Mouse (Mus musculus): ENCODE measurements at regions not wholly inside any gene's neighbourhood (a gene's known extent, or its start where the extent isn't known, plus 50 kb on each side); places are given as distances from the start of the nearest gene placed in this dataset.

- H3K27me3 ChIP-seq (ENCODE audit: control insufficient read depth, insufficient read depth, low read length), result no peaks in the 10 kb centered on the region
- no peak overlapping the region for H3K4me3 ChIP-seq (replicated peaks; ENCODE audit: low read length)
- H3K9me3 ChIP-seq (ENCODE audit: control insufficient read depth, low read length), result no peaks in the 10 kb centered on the region
- no peak overlapping the region for H3K4me2 ChIP-seq (replicated peaks; ENCODE audit: low read depth, low read length, severe bottlenecking)
- ATAC-seq (ENCODE audit: low FRiP score, low read depth) (no peak), DNase-seq (ENCODE audit: low spot score) (no peak)
- H3K27ac ChIP-seq (replicated peaks; ENCODE audit: low read depth, low read length), result no peak overlapping the region
- WGBS, result 47% methylated on average over 4 of the region's 4 CpGs
- H3K4me1 ChIP-seq (ENCODE audit: control insufficient read depth, insufficient read depth, low read length), result no peaks in the 10 kb centered on the region
- H3K9ac ChIP-seq (ENCODE audit: low read depth, low read length, severe bottlenecking), result no peak overlapping the region
- H3K36me3 ChIP-seq (ENCODE audit: control insufficient read depth, insufficient read depth, low read length), result no peaks in the 10 kb centered on the region
- TF ChIP-seq POLR2A (IDR thresholded peaks at IDR 0.05; ENCODE audit: borderline replicate concordance, extremely low read depth, insufficient read depth, insufficient read length), result no peak
Observed at GRCm38 (mm10) chr6:52486655-52487054, 153.5 kb downstream of the Hibadh start.

- ATAC-seq (ENCODE audit: low FRiP score, low read depth), result no peak
- Histone ChIP-seq H3K9ac (ENCODE audit: low read depth, low read length, severe bottlenecking) (no peak overlapping the region), H3K27ac (replicated peaks; ENCODE audit: low read depth, low read length) (no peak overlapping the region), H3K4me1 (ENCODE audit: control insufficient read depth, insufficient read depth, low read length) (no peaks in the 10 kb centered on the region), H3K4me2 (replicated peaks; ENCODE audit: low read depth, low read length, severe bottlenecking) (no peak overlapping the region), H3K9me3 (ENCODE audit: control insufficient read depth, low read length) (no peaks in the 10 kb centered on the region), H3K36me3 (ENCODE audit: control insufficient read depth, insufficient read depth, low read length) (no peaks in the 10 kb centered on the region), H3K27me3 (ENCODE audit: control insufficient read depth, insufficient read depth, low read length) (no peaks in the 10 kb centered on the region), H3K4me3 (replicated peaks; ENCODE audit: low read length) (no peak overlapping the region)
- DNase-seq (ENCODE audit: low spot score), result no peak
- no peak for TF ChIP-seq POLR2A (IDR thresholded peaks at IDR 0.05; ENCODE audit: borderline replicate concordance, extremely low read depth, insufficient read depth, insufficient read length)
- 89% methylated on average over 5 of the region's 5 CpGs for WGBS
Observed at GRCm38 (mm10) chr6:52487861-52488260, 152.3 kb downstream of the Hibadh start.

GRCm38 (mm10) chr6:52490264-52490775 is 149.9 kb downstream of the Hibadh start:
- Histone ChIP-seq H3K4me2 (replicated peaks; ENCODE audit: low read depth, low read length, severe bottlenecking) (no peak overlapping the region), H3K4me3 (replicated peaks; ENCODE audit: low read length) (no peak overlapping the region), H3K27ac (replicated peaks; ENCODE audit: low read depth, low read length) (no peak overlapping the region), H3K9me3 (ENCODE audit: control insufficient read depth, low read length) (no peaks in the 10 kb centered on the region), H3K27me3 (ENCODE audit: control insufficient read depth, insufficient read depth, low read length) (no peaks in the 10 kb centered on the region), H3K36me3 (ENCODE audit: control insufficient read depth, insufficient read depth, low read length) (no peaks in the 10 kb centered on the region), H3K9ac (ENCODE audit: low read depth, low read length, severe bottlenecking) (no peak overlapping the region), H3K4me1 (ENCODE audit: control insufficient read depth, insufficient read depth, low read length) (no peaks in the 10 kb centered on the region)
- no peak for TF ChIP-seq POLR2A (IDR thresholded peaks at IDR 0.05; ENCODE audit: borderline replicate concordance, extremely low read depth, insufficient read depth, insufficient read length)
- whole genome bisulfite sequencing, result 76% methylated on average over 14 of the region's 14 CpGs
- ATAC-seq (ENCODE audit: low FRiP score, low read depth) (no peak), DNase-seq (ENCODE audit: low spot score) (no peak)

- Histone ChIP-seq H3K4me2 (replicated peaks; ENCODE audit: low read depth, low read length, severe bottlenecking) (no peak overlapping the region), H3K27me3 (ENCODE audit: control insufficient read depth, insufficient read depth, low read length) (no peaks in the 10 kb centered on the region), H3K9ac (ENCODE audit: low read depth, low read length, severe bottlenecking) (no peak overlapping the region), H3K9me3 (ENCODE audit: control insufficient read depth, low read length) (no peaks in the 10 kb centered on the region), H3K4me3 (replicated peaks; ENCODE audit: low read length) (no peak overlapping the region), H3K27ac (replicated peaks; ENCODE audit: low read depth, low read length) (no peak overlapping the region), H3K36me3 (ENCODE audit: control insufficient read depth, insufficient read depth, low read length) (no peaks in the 10 kb centered on the region), H3K4me1 (ENCODE audit: control insufficient read depth, insufficient read depth, low read length) (no peaks in the 10 kb centered on the region)
- DNase-seq (ENCODE audit: low spot score) (no peak), ATAC-seq (ENCODE audit: low FRiP score, low read depth) (no peak)
- no peak for TF ChIP-seq POLR2A (IDR thresholded peaks at IDR 0.05; ENCODE audit: borderline replicate concordance, extremely low read depth, insufficient read depth, insufficient read length)
- 78% methylated on average over 3 of the region's 3 CpGs for WGBS
Observed at GRCm38 (mm10) chr6:52495301-52495700, 144.9 kb downstream of the Hibadh start.

GRCm38 (mm10) chr6:52495855-52496254 is 144.3 kb downstream of the Hibadh start:
- Histone ChIP-seq H3K36me3 (ENCODE audit: control insufficient read depth, insufficient read depth, low read length) (no peaks in the 10 kb centered on the region), H3K27ac (replicated peaks; ENCODE audit: low read depth, low read length) (no peak overlapping the region), H3K9ac (ENCODE audit: low read depth, low read length, severe bottlenecking) (no peak overlapping the region), H3K4me1 (ENCODE audit: control insufficient read depth, insufficient read depth, low read length) (no peaks in the 10 kb centered on the region), H3K4me2 (replicated peaks; ENCODE audit: low read depth, low read length, severe bottlenecking) (no peak overlapping the region), H3K27me3 (ENCODE audit: control insufficient read depth, insufficient read depth, low read length) (no peaks in the 10 kb centered on the region), H3K9me3 (ENCODE audit: control insufficient read depth, low read length) (no peaks in the 10 kb centered on the region), H3K4me3 (replicated peaks; ENCODE audit: low read length) (no peak overlapping the region)
- no peak for TF ChIP-seq POLR2A (IDR thresholded peaks at IDR 0.05; ENCODE audit: borderline replicate concordance, extremely low read depth, insufficient read depth, insufficient read length)
- WGBS, result 36% methylated on average over 5 of the region's 5 CpGs
- DNase-seq (ENCODE audit: low spot score) (no peak), ATAC-seq (ENCODE audit: low FRiP score, low read depth) (no peak)

Data from limb, embryonic 14.5 days (tissue).